Mouse (Mus musculus): ENCODE data around the gene Magea2. TPM values are rescaled to one million over a fixed set of nuclear protein-coding genes. Genes with fewer than 3 reads are reported as not detected.
"Not testable (repeated sequence)": the region's sequence is repeated elsewhere in the genome, so short reads cannot be mapped to it uniquely, and the experiment has no call there.

Magea2 gene
- not detected in 2 replicates for polyA plus RNA-seq (2012; rRNA removed)

- not testable (repeated sequence) for H3K27me3 ChIP-seq (ENCODE audit: control insufficient read depth, insufficient read depth, low read length); H3K36me3 ChIP-seq (ENCODE audit: control insufficient read depth, insufficient read depth, low read length); H3K4me1 ChIP-seq (replicated peaks; ENCODE audit: control insufficient read depth, insufficient read depth, low read length); DNase-seq; H3K27ac ChIP-seq (ENCODE audit: control insufficient read depth, insufficient read depth, low read length); H3K4me3 ChIP-seq (ENCODE audit: control insufficient read depth, insufficient read depth, low read length)
- WGBS = 93% methylated on average over 3 of the region's 4 CpGs
These were observed at the start of gene Magea2 for GRCm38 (mm10) chrX:155093566-155093965. Magea2 (minus strand) TSS chrX:155093666.

- WGBS = 89% methylated on average over 3 of the region's 3 CpGs
- not testable (repeated sequence) for DNase-seq; H3K4me1 ChIP-seq (replicated peaks; ENCODE audit: control insufficient read depth, insufficient read depth, low read length); H3K4me3 ChIP-seq (ENCODE audit: control insufficient read depth, insufficient read depth, low read length); H3K36me3 ChIP-seq (ENCODE audit: control insufficient read depth, insufficient read depth, low read length); H3K27me3 ChIP-seq (ENCODE audit: control insufficient read depth, insufficient read depth, low read length); H3K27ac ChIP-seq (ENCODE audit: control insufficient read depth, insufficient read depth, low read length)
These were observed 34.8 kb upstream of the Magea2 start, which contains the start of gene Cldn34b2 for GRCm38 (mm10) chrX:155128312-155128711. Cldn34b2 (minus strand) TSS chrX:155128412.

- no peak for DNase-seq
- Histone ChIP-seq H3K27me3 (ENCODE audit: control insufficient read depth, insufficient read depth, low read length) (no peaks in the 10 kb centered on the region), H3K4me3 (ENCODE audit: control insufficient read depth, insufficient read depth, low read length) (no peak overlapping the region), H3K36me3 (ENCODE audit: control insufficient read depth, insufficient read depth, low read length) (no peaks in the 10 kb centered on the region), H3K27ac (ENCODE audit: control insufficient read depth, insufficient read depth, low read length) (no peak overlapping the region), H3K4me1 (replicated peaks; ENCODE audit: control insufficient read depth, insufficient read depth, low read length) (no peaks in the 10 kb centered on the region)
- no peak for TF ChIP-seq CTCF (IDR thresholded peaks at IDR 0.05; ENCODE audit: borderline replicate concordance, control insufficient read depth, extremely low read depth, insufficient read depth, low read length, poor library complexity)
- no peak for TF ChIP-seq POLR2A (IDR thresholded peaks at IDR 0.05; ENCODE audit: control insufficient read depth, extremely low read depth, insufficient read depth, low read length, poor library complexity)
These were observed 4.6 kb upstream of the Magea2 start for GRCm38 (mm10) chrX:155098024-155098423.

GRCm38 (mm10) chrX:155089693-155090092, 3.8 kb downstream of the Magea2 start, which contains the start of gene Magea1:
Magea1 (minus strand) TSS chrX:155089793.
- not testable (repeated sequence) for DNase-seq; H3K36me3 ChIP-seq (ENCODE audit: control insufficient read depth, insufficient read depth, low read length); H3K27me3 ChIP-seq (ENCODE audit: control insufficient read depth, insufficient read depth, low read length); H3K27ac ChIP-seq (ENCODE audit: control insufficient read depth, insufficient read depth, low read length); H3K4me1 ChIP-seq (replicated peaks; ENCODE audit: control insufficient read depth, insufficient read depth, low read length); H3K4me3 ChIP-seq (ENCODE audit: control insufficient read depth, insufficient read depth, low read length)
- WGBS = 100% methylated on average over 1 of the region's 2 CpGs

GRCm38 (mm10) chrX:155063045-155063444, 30.4 kb downstream of the Magea2 start, which contains the start of gene Magea5:
Magea5 (minus strand) TSS chrX:155063145.
- not testable (repeated sequence) for H3K27me3 ChIP-seq (ENCODE audit: control insufficient read depth, insufficient read depth, low read length); H3K4me3 ChIP-seq (ENCODE audit: control insufficient read depth, insufficient read depth, low read length); H3K27ac ChIP-seq (ENCODE audit: control insufficient read depth, insufficient read depth, low read length); DNase-seq; H3K4me1 ChIP-seq (replicated peaks; ENCODE audit: control insufficient read depth, insufficient read depth, low read length); H3K36me3 ChIP-seq (ENCODE audit: control insufficient read depth, insufficient read depth, low read length)
- 93% methylated on average over 16 of the region's 16 CpGs for WGBS

GRCm38 (mm10) chrX:154995750-154996149, 97.7 kb downstream of the Magea2 start, which contains the start of gene Magea8:
Magea8 (minus strand) TSS chrX:154995850.
- not testable (repeated sequence) for H3K4me1 ChIP-seq (replicated peaks; ENCODE audit: control insufficient read depth, insufficient read depth, low read length); H3K27ac ChIP-seq (ENCODE audit: control insufficient read depth, insufficient read depth, low read length); H3K4me3 ChIP-seq (ENCODE audit: control insufficient read depth, insufficient read depth, low read length); H3K27me3 ChIP-seq (ENCODE audit: control insufficient read depth, insufficient read depth, low read length); H3K36me3 ChIP-seq (ENCODE audit: control insufficient read depth, insufficient read depth, low read length); DNase-seq
- 91% methylated on average over 11 of the region's 11 CpGs for WGBS

Other genes starting within 250 kb of the Magea2 start
- not detected in 2 replicates for gene Cldn34b1, start 203.4 kb downstream of the Magea2 start, polyA plus RNA-seq (2012; rRNA removed)
- not detected in 2 replicates for gene Magea6, start 157.7 kb downstream of the Magea2 start, polyA plus RNA-seq (2012; rRNA removed)
- not detected in 2 replicates for gene Magea3, start 144.2 kb downstream of the Magea2 start, polyA plus RNA-seq (2012; rRNA removed)
- 0.05 TPM in 1 of 2 replicates, not detected in the other for gene Magea8, start 97.8 kb downstream of the Magea2 start, polyA plus RNA-seq (2012; rRNA removed)
- gene Magea5, start 30.5 kb downstream of the Magea2 start, polyA plus RNA-seq (2012; rRNA removed) = not detected in 2 replicates
- gene Magea1, start 3.9 kb downstream of the Magea2 start, polyA plus RNA-seq (2012; rRNA removed) = not detected in 2 replicates
- 0.11 TPM in 1 of 2 replicates, not detected in the other for gene Cldn34b2, start 34.7 kb upstream of the Magea2 start, polyA plus RNA-seq (2012; rRNA removed)
- 34.4 and 41.7 TPM in 2 replicates for gene Sat1, start 122.8 kb upstream of the Magea2 start, polyA plus RNA-seq (2012; rRNA removed)
- gene Acot9, start 168.8 kb upstream of the Magea2 start, polyA plus RNA-seq (2012; rRNA removed) = 12.7 and 17.8 TPM in 2 replicates
- 33.9 and 35.1 TPM in 2 replicates for gene Prdx4, start 247.1 kb upstream of the Magea2 start, polyA plus RNA-seq (2012; rRNA removed)

Data from thymus, adult 2 months (tissue).